Mouse (Mus musculus): ENCODE results near the gene Cpd. TPM values are rescaled to one million over a fixed set of nuclear protein-coding genes. Genes with fewer than 3 reads are reported as not detected.
A peak's percentile ranks its signal among the peaks of the same experiment; 100 is the strongest.

Gene Cpd
- 10 to 100 TPM; 26.9 to 31.3 (median 28.8) TPM for total RNA-seq (2022)

GRCm38 (mm10) chr11:76846878-76847222 is at the start of gene Cpd:
TSS of gene Cpd (minus strand) at chr11:76847018.
- DNase-seq (ENCODE audit: low spot score in 2 of 2) = peak; percentile 94 to 95

GRCm38 (mm10) chr11:76896360-76896759 is 49.5 kb upstream of the Cpd start:
- no peak for DNase-seq (ENCODE audit: low spot score in 2 of 2)

- DNase-seq (ENCODE audit: low spot score in 2 of 2) = peak; percentile 24 to 31
These were observed 47.4 kb upstream of the Cpd start for GRCm38 (mm10) chr11:76894240-76894639.

DNA sequence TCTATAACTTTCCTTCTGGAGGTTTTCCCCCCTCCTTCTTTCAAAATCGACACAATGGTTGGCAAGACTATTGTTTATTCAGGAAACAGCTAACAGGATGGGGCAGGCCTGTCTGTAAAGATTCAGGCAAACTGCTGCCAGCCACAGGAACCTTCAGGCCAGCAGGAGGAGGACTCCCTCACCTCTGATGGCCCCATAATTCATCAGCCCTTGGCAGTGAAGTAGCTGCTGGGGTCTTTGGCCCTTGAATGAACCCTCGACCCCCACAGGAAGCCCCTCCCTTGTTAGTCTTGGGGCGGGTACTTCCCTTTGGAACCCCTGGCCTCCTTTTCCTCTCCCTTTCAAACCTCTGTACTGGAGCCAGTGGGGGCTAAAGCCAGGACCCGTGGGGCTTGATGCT is 46.8 kb upstream of the Cpd start:
- no peak for DNase-seq (ENCODE audit: low spot score in 2 of 2)

GRCm38 (mm10) chr11:76892972-76893371 is 46.2 kb upstream of the Cpd start:
- no peak for DNase-seq (ENCODE audit: low spot score in 2 of 2)

DNA sequence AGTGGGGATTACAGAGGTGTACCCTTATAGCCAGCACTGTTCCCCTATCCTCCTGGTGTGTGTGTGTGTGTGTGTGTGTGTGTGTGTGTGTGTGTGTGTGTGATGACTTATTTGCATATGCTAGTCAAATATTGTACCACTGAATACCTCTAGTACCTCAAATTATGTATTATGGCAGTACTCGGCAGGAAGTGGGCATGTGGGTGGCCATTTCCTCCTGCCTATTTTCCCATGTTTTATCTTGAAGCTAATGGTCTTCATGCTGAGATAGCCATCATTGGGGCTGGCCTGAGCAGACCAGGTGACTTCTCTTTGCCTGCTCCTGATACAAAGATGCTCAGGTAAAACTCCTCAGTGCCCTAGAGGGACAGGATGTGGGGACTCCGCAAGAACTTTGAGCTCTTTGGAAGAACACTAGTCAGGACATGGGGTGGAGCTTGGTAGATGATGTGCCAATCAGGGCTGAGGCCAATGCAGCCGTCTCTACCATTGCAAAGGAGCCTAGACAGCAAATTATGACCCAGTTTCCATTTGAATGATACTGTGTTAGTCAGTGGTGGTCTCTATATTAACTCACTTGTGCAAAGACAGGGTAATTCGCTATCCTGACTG is 45.0 kb upstream of the Cpd start:
- no peak for DNase-seq (ENCODE audit: low spot score in 2 of 2)

GRCm38 (mm10) chr11:76891171-76891570 is 44.4 kb upstream of the Cpd start:
- no peak for DNase-seq (ENCODE audit: low spot score in 2 of 2)

- no peak for DNase-seq (ENCODE audit: low spot score in 2 of 2)
These were observed 42.7 kb upstream of the Cpd start for GRCm38 (mm10) chr11:76889339-76890164.

- DNase-seq (ENCODE audit: low spot score in 2 of 2) = no peak
These were observed 37.6 kb upstream of the Cpd start for GRCm38 (mm10) chr11:76884451-76884850.

- no peak for DNase-seq (ENCODE audit: low spot score in 2 of 2)
These were observed 33.0 kb upstream of the Cpd start for GRCm38 (mm10) chr11:76879816-76880215.

DNA sequence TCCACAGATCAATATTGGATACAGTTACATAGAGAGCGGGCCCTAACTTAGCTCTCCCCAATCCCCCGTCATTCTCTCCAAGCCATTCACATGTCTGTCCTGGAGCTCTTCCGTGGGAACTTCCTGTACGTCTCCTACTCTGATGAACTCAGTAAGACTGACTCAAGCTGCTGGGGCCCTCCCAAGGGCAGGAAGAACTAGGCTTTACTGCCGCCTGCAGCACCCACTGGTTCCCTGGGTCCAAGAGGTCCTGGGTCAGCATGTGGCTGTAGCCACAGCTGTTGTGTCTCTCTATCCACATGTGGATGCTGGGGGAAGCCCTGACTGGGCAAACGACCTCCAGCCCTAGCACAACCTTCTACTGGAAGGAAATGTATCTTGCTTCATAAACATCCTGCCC is 27.9 kb upstream of the Cpd start:
- no peak for DNase-seq (ENCODE audit: low spot score in 2 of 2)

DNA sequence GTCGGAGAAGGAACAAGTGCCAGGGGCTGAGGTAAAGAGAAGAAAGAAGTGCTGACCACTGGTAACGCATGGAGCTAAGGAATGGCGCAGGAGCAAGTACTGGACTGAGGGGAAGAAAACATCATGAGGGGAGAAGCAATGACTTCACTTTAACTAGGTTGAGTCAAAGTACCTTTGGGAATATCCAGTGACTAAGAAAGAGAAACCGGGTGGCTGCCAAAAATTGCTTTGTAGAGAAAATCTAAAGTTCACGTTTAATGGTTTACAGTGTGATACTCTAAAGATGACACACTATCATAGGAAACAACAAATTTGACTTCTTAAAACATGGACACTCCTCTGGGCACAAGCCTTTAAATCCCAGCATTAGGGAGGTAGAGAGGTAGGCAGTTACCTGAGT is 27.0 kb upstream of the Cpd start:
- no peak for DNase-seq (ENCODE audit: low spot score in 2 of 2)

DNA sequence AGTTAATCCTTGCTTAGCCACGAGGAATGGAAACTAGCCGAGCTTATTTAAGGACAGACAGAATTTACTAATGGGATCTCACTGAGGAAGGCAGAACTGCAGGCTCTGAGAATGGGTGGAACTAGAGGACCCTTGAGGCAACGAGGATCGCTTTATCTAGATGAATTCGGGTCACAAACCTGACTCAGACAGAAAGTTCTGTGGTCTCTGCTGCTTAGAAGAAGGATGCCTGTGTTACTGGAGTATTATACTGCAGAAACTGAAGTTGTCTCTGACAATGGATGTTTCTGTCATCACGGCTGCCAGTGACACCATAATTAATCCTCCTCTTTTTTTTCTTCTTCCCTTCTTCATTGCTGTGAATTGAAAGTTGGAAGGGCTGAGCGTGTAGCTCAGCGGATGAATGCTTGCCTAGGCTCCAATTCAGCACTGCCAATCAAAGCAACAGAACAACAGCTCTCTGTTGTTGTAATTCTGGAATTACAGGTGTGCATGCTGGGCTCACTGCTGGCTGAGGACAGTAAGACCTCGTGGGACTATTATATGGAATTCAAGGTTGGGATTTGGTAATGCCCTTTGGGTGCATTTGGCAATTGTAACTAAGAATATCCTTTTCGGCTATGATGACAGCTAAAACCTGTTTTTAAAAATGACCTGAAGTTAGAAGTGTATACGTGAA is 25.9 kb upstream of the Cpd start:
- no peak for DNase-seq (ENCODE audit: low spot score in 2 of 2)

DNA sequence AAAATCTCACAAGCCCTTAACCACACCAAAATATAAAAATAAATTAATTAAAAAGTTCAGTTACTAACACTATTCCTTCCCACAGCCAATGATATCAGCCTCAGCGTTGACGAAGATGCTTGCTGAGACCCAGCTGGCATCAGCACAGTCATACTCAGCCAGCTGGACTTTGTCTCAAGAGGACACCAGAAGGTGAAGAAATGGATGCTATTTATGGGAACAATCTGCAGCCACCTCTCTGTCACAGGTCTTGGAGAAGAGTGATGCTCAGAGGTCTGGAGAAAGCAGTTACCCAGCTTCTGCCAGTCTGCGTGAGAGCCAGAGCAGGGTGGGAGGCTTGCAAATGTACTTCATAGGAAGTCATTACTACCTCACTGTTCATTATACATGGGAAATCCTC is 14.4 kb upstream of the Cpd start:
- no peak for DNase-seq (ENCODE audit: low spot score in 2 of 2)

GRCm38 (mm10) chr11:76859261-76859660 is 12.4 kb upstream of the Cpd start:
- no peak for DNase-seq (ENCODE audit: low spot score in 2 of 2)

- no peak for DNase-seq (ENCODE audit: low spot score in 2 of 2)
These were observed 12.0 kb upstream of the Cpd start for GRCm38 (mm10) chr11:76858781-76859180.

- peak in 1 of 2 experiments; percentile 16 for DNase-seq (ENCODE audit: low spot score in 2 of 2)
These were observed 10.3 kb upstream of the Cpd start for GRCm38 (mm10) chr11:76857111-76857510.

DNA sequence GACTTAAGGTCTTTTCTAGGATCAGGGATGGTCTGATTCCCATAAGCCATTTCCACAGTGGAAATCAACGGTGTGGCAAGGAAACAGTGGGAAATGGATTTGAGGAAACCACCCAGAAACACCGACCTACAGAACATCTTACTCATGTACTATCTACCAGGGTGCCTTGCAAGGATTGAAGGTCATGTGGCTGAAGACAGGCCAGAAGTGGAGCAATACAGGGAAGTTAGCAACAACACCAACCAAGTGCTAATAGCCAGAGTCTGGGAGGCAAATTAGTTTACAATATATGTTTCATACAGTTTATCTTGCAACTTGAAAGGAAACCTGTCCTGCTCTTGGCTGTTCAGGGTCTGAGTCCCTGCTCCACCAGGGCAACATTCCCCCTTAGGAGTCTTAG is 9.8 kb upstream of the Cpd start:
- DNase-seq (ENCODE audit: low spot score in 2 of 2) = no peak

- DNase-seq (ENCODE audit: low spot score in 2 of 2) = no peak
These were observed 7.9 kb upstream of the Cpd start for GRCm38 (mm10) chr11:76854475-76855341.

- no peak for DNase-seq (ENCODE audit: low spot score in 2 of 2)
These were observed 4.7 kb upstream of the Cpd start for GRCm38 (mm10) chr11:76851512-76851911.

- no peak for DNase-seq (ENCODE audit: low spot score in 2 of 2)
These were observed 2.8 kb upstream of the Cpd start for GRCm38 (mm10) chr11:76849596-76849995.

DNA sequence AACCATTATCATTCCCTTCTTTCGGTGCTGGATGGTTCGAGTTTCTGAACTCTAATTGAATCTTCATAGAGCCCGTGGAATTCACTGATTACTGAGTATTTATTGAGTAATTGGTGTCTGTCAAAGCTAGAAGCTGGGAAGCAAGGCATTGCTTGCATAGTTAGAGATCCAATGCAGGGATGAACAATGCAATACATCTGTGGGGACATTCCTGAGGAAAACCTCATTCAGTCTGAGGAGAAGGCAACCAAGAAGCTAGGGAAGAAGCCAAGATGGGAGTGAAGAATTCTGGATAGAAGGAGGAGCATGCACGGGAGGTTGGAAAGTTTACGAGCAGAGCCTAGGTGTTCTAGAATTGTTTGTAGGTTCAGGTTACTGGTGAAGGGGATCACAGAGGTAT is 1.3 kb upstream of the Cpd start:
- DNase-seq (ENCODE audit: low spot score in 2 of 2) = no peak
